Mouse (Mus musculus) lung, postnatal 0 days (tissue): Measurements from ENCODE around the gene Mmrn2.

Experiments
- CTCF ChIP-seq: IDR thresholded peaks from 2 replicates; pipeline ENCODE4 v1.5.1; 2016; ENCODE audit warnings: antibody characterized with exemption, mild to moderate bottlenecking
- EP300 ChIP-seq: IDR thresholded peaks from 2 replicates; pipeline ENCODE4 v1.6.1; 2016; ENCODE audit warnings: antibody characterized with exemption, mild to moderate bottlenecking, control low read depth

DNA sequence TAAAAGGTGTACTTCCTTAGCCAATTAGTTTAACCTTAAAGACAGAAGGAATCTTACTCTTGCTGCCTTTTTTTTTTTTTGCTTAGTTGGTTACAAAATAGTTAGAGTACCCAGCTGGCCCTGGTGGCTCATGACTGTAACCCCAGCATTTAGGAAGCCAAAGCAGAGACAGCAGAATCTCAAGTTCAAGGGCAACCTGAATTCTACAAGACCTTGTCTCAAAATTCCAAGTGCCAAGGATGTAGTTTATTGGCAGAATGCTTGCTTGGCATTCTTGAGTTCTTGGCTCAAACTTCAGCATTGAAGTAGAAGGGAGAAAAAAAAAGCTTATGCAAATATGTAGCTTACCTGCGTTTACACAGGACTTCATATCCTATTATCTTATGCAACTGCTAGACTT lies 53.8 kb downstream of the Mmrn2 start:
- no peak for TF ChIP-seq CTCF
- TF ChIP-seq EP300 = no peak
